Mouse (Mus musculus): ENCODE data around the gene Cdsn. TPM values are rescaled to one million over a fixed set of nuclear protein-coding genes. Genes with fewer than 3 reads are reported as not detected.

The Cdsn gene
- total RNA-seq, 1 experiment from 2014 or later: not detected

DNA sequence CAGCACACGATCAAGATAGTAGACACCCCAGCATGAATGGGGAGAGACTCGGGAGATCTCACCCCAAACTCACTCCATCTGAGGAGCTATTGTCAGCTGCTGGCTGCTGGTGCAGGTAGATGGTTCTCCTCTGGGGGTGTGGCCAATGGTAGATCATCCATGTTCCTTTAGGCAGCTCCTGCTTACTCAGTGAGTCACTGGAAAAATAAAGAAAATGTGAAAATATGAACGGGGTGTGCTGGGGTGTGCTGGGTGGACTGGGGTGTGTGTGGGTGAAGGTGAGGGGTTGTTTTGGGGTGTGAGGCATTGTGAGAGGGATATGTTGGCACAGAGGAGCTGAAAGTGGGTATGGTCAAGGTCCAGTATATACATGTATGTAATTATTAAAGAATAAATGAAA is 45.5 kb downstream of the Cdsn start:
- no peak for ATAC-seq (replicated peaks; ENCODE audit: insufficient number of reproducible peaks, low FRiP score, low TSS enrichment, poor library complexity, severe bottlenecking)

DNA sequence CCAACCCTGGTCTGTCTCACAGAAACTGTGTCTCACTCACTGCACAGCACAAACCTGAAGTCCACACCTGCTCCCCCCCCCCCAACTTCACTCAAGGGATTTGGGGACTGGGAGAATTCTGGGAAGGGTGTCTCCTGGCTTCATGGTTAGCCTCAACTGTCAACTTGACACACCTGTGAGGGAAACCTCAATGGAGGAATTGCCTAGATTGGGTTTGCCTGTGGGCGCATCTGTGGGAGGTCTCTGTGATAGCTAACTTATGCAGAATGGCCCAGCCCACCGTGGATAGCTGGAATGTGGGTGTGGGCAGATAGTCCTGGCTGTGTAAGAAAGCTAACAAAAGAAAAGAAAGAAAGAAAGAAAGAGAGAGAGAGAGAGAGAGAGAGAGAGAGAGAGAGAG is 49.3 kb downstream of the Cdsn start, which contains the start of gene Sfta2:
Sfta2 (plus strand) TSS at position 301 of the 400 bp plus-strand sequence.
- ATAC-seq (replicated peaks; ENCODE audit: insufficient number of reproducible peaks, low FRiP score, low TSS enrichment, poor library complexity, severe bottlenecking): no peak

DNA sequence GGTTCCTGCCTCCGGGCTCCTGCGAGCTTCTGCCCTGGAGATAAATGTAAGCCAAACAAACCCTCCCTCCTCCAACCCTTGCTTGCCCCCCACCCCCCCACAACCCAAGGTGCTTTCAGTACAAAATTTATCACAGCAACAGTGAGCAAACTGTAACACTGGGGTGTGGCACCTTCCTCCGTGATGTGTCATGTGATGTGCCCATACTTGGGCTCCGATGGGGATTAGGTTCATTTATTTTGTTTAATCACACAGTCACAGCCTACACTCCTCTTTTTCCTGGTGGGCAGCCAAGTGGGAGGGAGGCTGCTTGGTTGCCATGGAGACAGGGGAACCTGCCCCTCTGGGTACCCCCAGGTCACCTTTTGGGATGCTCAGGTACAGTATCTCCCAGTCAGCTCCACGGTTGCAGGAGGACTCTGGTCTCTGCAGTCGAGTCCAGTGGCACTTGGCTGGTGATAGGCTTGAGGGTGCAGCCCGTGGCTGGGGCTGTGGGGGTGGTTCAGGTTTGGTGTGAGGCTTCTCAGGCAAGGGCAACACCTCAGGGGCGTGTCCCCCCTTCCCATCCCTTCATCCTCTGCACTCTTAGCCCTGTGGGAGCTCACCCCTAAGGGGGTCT is 49.9 kb downstream of the Cdsn start:
- ATAC-seq (replicated peaks; ENCODE audit: insufficient number of reproducible peaks, low FRiP score, low TSS enrichment, poor library complexity, severe bottlenecking): no peak

Other genes starting within 250 kb of the Cdsn start
- gene H2-Q1, start 231.7 kb upstream of the Cdsn start, total RNA-seq (2017): 0.11 to 0.38 TPM in 2 of 3 replicates, not detected in the other
- not detected in 3 replicates for gene H2-Q2, start 209.9 kb upstream of the Cdsn start, total RNA-seq (2017)
- 159 to 219 TPM (median 177 TPM) in 3 replicates for gene H2-Q4, start 172.5 kb upstream of the Cdsn start, total RNA-seq (2017)
- gene H2-Q6, start 127.3 kb upstream of the Cdsn start, total RNA-seq (2017): 235 to 503 TPM (median 268 TPM) in 3 replicates
- gene H2-Q7, start 113.0 kb upstream of the Cdsn start, total RNA-seq (2017): 209 to 404 TPM (median 224 TPM) in 3 replicates
- gene H2-Q10, start 82.0 kb upstream of the Cdsn start, total RNA-seq (2017): 5.5 to 7.7 TPM (median 7.6 TPM) in 3 replicates
- 0.58 TPM in 1 of 3 replicates, not detected in the others for gene Pou5f1, start 46.1 kb upstream of the Cdsn start, total RNA-seq (2017)
- 0.29 to 3.3 TPM (median 2.4 TPM) in 3 replicates for gene Tcf19, start 35.3 kb upstream of the Cdsn start, total RNA-seq (2017)
- gene Cchcr1, start 35.0 kb upstream of the Cdsn start, total RNA-seq (2017): 1.7 to 6.7 TPM (median 2.5 TPM) in 3 replicates
- not detected in 3 replicates for gene Psors1c2, start 18.9 kb upstream of the Cdsn start, total RNA-seq (2017)
- not detected in 3 replicates for gene 2300002M23Rik, start 15.3 kb downstream of the Cdsn start, total RNA-seq (2017)
- not detected in 3 replicates for gene Sfta2, start 49.4 kb downstream of the Cdsn start, total RNA-seq (2017)
- gene Gm9573, start 74.5 kb downstream of the Cdsn start, total RNA-seq (2017): not detected in 3 replicates
- gene Mucl3, start 91.6 kb downstream of the Cdsn start, total RNA-seq (2017): not detected in 3 replicates
- gene Vars2, start 115.5 kb downstream of the Cdsn start, total RNA-seq (2017): 7.4 to 13.8 TPM (median 11.3 TPM) in 3 replicates
- 10.9 to 22.5 TPM (median 13.5 TPM) in 3 replicates for gene Gtf2h4, start 121.6 kb downstream of the Cdsn start, total RNA-seq (2017)
- gene Ddr1, start 152.5 kb downstream of the Cdsn start, total RNA-seq (2017): 0.67 to 1.2 TPM in 2 of 3 replicates, not detected in the other